Mouse (Mus musculus): ENCODE data around the gene Hdac5.

DNA sequence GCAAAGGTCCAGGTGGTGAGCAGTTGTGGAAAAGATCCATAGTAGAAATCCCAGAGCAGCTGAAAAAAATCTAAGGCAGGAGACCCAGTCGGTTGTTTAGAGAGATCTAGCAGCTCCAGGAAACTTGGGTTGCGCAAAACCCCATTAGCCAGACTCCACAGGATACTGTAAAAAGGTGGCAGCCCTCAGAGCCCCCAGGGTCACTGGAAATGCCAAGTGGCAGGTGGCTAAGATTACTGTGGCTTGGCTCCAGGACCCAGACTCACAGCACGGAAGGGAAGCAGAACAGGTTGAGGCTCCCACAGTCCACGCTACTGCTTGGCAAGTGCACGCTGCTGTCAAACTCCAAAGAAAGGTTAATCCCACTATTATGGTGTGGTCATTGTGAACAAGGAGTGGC is 70.2 kb downstream of the Hdac5 start:
- TF ChIP-seq CTCF (IDR thresholded peaks at IDR 0.05; ENCODE audit: low read depth), result no peak
- TF ChIP-seq EP300 (IDR thresholded peaks at IDR 0.05; ENCODE audit: low read depth), result no peak
